Mouse (Mus musculus) hindbrain, embryonic 15.5 days (tissue): ENCODE results near the gene Bola1. TPM values are rescaled to one million over a fixed set of nuclear protein-coding genes. Genes with fewer than 3 reads are reported as not detected.
"Not testable (repeated sequence)": the region's sequence is repeated elsewhere in the genome, so short reads cannot be mapped to it uniquely, and the experiment has no call there.

Experiments
- ATAC-seq: fragments of 200-750 bp; cut with Nextera tagmentation; 2 replicates; pipeline ENCODE4 v1.8.0; 2017; ENCODE audit warnings: low read depth, moderate number of reproducible peaks, moderate TSS enrichment; ENCODE audit not compliant: low FRiP score
- H3K27ac ChIP-seq: fragments of 300-500 bp; sonication (generic); replicated peaks from 2 replicates; pipeline ENCODE4 v1.5.1; 2015; ENCODE audit warnings: mild to moderate bottlenecking, inconsistent platforms
- H3K27me3 ChIP-seq: fragments of 300-500 bp; sonication (generic); 2 replicates; pipeline ENCODE4 v1.6.1; 2015; ENCODE audit warnings: control low read depth, inconsistent platforms
- H3K36me3 ChIP-seq: fragments of 300-500 bp; sonication (generic); 2 replicates; pipeline ENCODE4 v1.6.1; 2015; ENCODE audit warnings: control low read depth, inconsistent platforms
- H3K4me1 ChIP-seq: fragments of 300-500 bp; sonication (generic); replicated peaks from 2 replicates; pipeline ENCODE4 v1.6.1; 2015; ENCODE audit warnings: control low read depth, inconsistent platforms
- H3K4me2 ChIP-seq: fragments of 300-500 bp; sonication (generic); 2 replicates; pipeline ENCODE4 v1.6.1; 2015; ENCODE audit warnings: moderate library complexity, mild to moderate bottlenecking, inconsistent platforms
- H3K4me3 ChIP-seq: fragments of 300-500 bp; sonication (generic); 2 replicates; pipeline ENCODE4 v1.5.1; 2015; ENCODE audit warnings: mild to moderate bottlenecking, inconsistent platforms
- H3K9ac ChIP-seq: fragments of 300-500 bp; sonication (generic); 2 replicates; pipeline ENCODE4 v1.6.1; 2015; ENCODE audit warnings: inconsistent platforms
- H3K9me3 ChIP-seq: fragments of 300-500 bp; sonication (generic); 2 replicates; pipeline ENCODE4 v1.6.1; 2016; ENCODE audit warnings: control low read depth, inconsistent platforms
- WGBS: fragments of 180-500 bp; shearing (Covaris S2); methylation state at CpG from one replicate; pipeline ENCODE4 v1.1.7; 2015; 5-methylcytosine and 5-hydroxymethylcytosine counted together
- polyA plus RNA-seq: library from polyadenylated mRNA; unstranded; fragments of >200 nt; fragmentation: Nextera tagmentation; extraction: Ambion mirVana; gene quantifications from 2 replicates; pipeline ENCODE4 v1.2.1, GENCODE M21; 2015

Gene Bola1
- polyA plus RNA-seq, 1 experiment from 2014 or later: 56.3 TPM

- H3K4me3 ChIP-seq: no peak overlapping the region
- no peaks in the 10 kb centered on the region for H3K9me3 ChIP-seq
- H3K27me3 ChIP-seq: no peaks in the 10 kb centered on the region
- no peak overlapping the region for H3K9ac ChIP-seq
- 22% methylated on average over 15 of the region's 15 CpGs for WGBS
- H3K4me2 ChIP-seq: no peak overlapping the region
- H3K36me3 ChIP-seq: no peaks in the 10 kb centered on the region
- no peak overlapping the region for H3K27ac ChIP-seq
- no peak for ATAC-seq
- no peaks in the 10 kb centered on the region for H3K4me1 ChIP-seq
Observed at GRCm38 (mm10) chr3:96209242-96209641, 10.3 kb downstream of the Bola1 start.

GRCm38 (mm10) chr3:96207819-96208218, 11.7 kb downstream of the Bola1 start:
- Histone ChIP-seq H3K4me3 (no peak overlapping the region), H3K27me3 (no peaks in the 10 kb centered on the region), H3K36me3 (no peaks in the 10 kb centered on the region), H3K4me1 (no peaks in the 10 kb centered on the region), H3K9ac (no peak overlapping the region), H3K27ac (no peak overlapping the region), H3K9me3 (no peaks in the 10 kb centered on the region), H3K4me2 (no peak overlapping the region)
- no peak for ATAC-seq
- 88% methylated on average over 3 of the region's 3 CpGs for WGBS

DNA sequence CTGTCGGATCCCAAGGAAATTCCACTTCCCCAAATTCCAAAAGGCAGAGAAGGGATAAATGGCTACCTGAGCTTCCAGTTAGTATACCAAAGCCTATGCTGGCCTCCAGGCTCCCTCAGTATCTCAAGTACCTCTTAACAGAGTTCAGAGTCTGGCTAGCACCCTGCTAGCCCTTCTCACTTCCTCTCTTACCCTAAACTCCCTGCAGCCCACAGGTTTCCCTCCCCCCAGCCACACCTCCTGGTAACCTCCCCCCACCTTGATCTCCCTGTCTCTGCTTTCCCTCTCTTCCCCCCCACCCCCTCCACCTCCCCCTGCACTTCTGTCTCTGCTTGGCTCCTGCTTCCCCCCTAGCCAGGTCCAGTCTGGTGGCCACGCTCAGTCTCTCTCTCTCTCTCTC, 19.8 kb downstream of the Bola1 start:
- peaks cover 16% of the 10 kb centered on the region for H3K4me1 ChIP-seq
- 64% methylated on average over 2 of the region's 2 CpGs for WGBS
- H3K27ac ChIP-seq: no peak overlapping the region
- H3K36me3 ChIP-seq: peaks cover 3% of the 10 kb centered on the region; the same call in 1 of the 2 replicates
- H3K4me3 ChIP-seq: no peak overlapping the region
- H3K9ac ChIP-seq: no peak overlapping the region
- ATAC-seq: no peak
- H3K27me3 ChIP-seq: peaks cover 3% of the 10 kb centered on the region; the same call in 1 of the 2 replicates
- H3K9me3 ChIP-seq: no peaks in the 10 kb centered on the region
- no peak overlapping the region for H3K4me2 ChIP-seq

DNA sequence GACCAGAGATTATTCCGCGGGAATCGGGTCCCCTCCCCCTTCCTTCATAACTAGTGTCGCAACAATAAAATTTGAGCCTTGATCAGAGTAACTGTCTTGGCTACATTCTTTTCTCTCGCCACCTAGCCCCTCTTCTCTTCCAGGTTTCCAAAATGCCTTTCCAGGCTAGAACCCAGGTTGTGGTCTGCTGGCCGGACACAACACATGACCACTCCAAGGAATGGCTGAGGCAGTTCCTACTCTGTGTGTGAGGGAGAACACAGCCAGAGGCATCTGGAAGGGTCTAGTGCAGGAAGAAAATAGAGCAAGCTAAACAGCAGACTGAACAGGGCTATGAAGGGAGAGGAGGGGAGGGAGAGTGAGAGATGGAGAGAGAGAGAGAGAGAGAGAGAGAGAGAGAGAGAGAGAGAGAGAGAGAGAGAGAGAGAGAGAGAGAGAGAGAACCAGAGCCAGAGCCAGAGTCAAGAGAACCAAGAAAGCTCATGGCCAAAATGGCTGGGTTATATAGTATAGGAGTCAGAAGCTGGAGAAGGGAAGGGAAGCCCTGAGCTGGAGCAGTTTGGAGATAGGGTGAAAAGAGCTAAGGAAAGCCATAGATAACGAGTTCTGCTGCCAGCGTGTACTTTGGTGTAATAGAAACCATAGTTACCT, 20.8 kb downstream of the Bola1 start:
- WGBS: 32% methylated on average over 8 of the region's 8 CpGs
- Histone ChIP-seq H3K4me2 (peak overlapping the region; percentile 96), H3K36me3 (peaks cover 14% of the 10 kb centered on the region), H3K4me1 (peaks cover 16% of the 10 kb centered on the region), H3K4me3 (peak overlapping the region; percentile 62; the same call in 1 of the 2 replicates)
- H3K9ac ChIP-seq, H3K27me3 ChIP-seq, H3K27ac ChIP-seq, ATAC-seq, H3K9me3 ChIP-seq: not testable (repeated sequence)

DNA sequence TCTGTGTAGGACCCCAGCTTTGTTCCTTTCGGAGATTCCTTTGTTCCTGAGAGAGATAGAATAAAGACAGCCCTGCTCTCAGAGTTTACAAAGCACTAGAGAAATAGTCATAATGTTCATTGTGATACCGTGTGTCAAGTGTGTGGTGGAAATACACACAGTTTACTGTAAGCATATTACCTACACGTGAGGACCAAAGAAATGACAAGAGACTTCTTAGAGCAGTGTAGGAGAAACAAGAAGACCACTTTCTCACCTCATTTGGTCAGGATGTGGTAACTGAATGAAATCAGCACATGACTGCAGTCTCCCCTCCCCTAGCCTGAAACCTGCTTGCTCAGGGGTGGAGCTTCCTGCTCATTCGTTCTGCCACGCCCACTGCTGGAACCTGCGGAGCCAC, 21.3 kb downstream of the Bola1 start:
- Histone ChIP-seq H3K9me3 (no peaks in the 10 kb centered on the region), H3K9ac (peak overlapping the region; percentile 34), H3K27me3 (peaks cover 3% of the 10 kb centered on the region; the same call in 1 of the 2 replicates), H3K36me3 (peaks cover 16% of the 10 kb centered on the region), H3K4me1 (peaks cover 16% of the 10 kb centered on the region), H3K4me2 (peak overlapping the region; percentile 96), H3K27ac (peak overlapping the region; percentile 95), H3K4me3 (peak overlapping the region; percentile 62)
- WGBS: 7% methylated on average over 6 of the region's 6 CpGs
- ATAC-seq: peak; percentile 20

GRCm38 (mm10) chr3:96197129-96197749, 22.3 kb downstream of the Bola1 start:
- ATAC-seq: peak; percentile 94
- Histone ChIP-seq H3K9me3 (no peaks in the 10 kb centered on the region), H3K27me3 (peaks cover 3% of the 10 kb centered on the region; the same call in 1 of the 2 replicates), H3K9ac (peak overlapping the region; percentile 83), H3K36me3 (peaks cover 25% of the 10 kb centered on the region), H3K4me1 (peaks cover 16% of the 10 kb centered on the region), H3K4me2 (peak overlapping the region; percentile 96), H3K4me3 (peak overlapping the region; percentile 62), H3K27ac (peak overlapping the region; percentile 95)
- whole genome bisulfite sequencing: under 1% methylated on average over 50 of the region's 50 CpGs

- Histone ChIP-seq H3K36me3 (peaks cover 31% of the 10 kb centered on the region), H3K4me1 (peaks cover 16% of the 10 kb centered on the region), H3K27me3 (peaks cover 3% of the 10 kb centered on the region; the same call in 1 of the 2 replicates), H3K4me2 (peak overlapping the region; percentile 96), H3K9me3 (no peaks in the 10 kb centered on the region), H3K9ac (peak overlapping the region; percentile 83), H3K4me3 (peak overlapping the region; percentile 62), H3K27ac (peak overlapping the region; percentile 95)
- WGBS: 17% methylated on average over 27 of the region's 27 CpGs
- ATAC-seq: peak; percentile 52
Observed at GRCm38 (mm10) chr3:96196437-96197128, 22.9 kb downstream of the Bola1 start.

DNA sequence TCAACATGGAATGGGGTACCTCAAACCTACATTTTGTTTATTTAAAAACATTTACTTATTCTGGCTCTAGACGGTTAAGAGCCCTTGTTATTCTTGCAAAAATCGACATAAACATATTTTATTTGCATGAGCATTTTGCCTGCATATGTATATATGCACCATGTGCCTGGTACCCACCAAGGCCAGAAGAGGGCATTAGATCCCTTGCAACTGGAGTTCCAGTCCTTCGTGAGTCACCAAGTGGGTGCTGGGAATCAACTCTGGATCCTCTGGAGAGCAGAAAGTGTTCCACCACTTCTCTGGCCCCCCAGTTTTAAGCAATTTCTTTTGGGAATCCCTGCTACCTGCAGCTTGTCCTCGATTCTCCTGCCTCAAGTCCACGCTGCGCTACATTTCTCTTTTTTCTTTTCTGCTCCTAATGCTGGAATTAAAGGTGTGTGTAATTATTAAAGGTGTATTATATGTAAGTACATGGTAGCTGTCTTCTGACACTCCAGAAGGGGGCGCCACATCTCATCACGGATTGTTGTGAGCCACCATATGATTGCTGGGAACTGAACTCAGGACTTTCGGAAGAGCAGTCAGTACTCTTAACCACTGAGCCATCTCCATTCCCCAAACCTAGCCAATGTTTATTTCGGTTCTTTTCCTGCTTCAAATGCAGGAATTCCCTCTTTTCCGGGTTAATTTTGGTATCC, 23.7 kb downstream of the Bola1 start:
- peak overlapping the region; percentile 96 for H3K4me2 ChIP-seq
- no peak for ATAC-seq
- WGBS: 94% methylated on average over 11 of the region's 11 CpGs
- H3K4me1 ChIP-seq: peaks cover 16% of the 10 kb centered on the region
- peak overlapping the region; percentile 95; the same call in 1 of the 2 replicates for H3K27ac ChIP-seq
- peak overlapping the region; percentile 83; the same call in 1 of the 2 replicates for H3K9ac ChIP-seq
- H3K27me3 ChIP-seq: peaks cover 3% of the 10 kb centered on the region; the same call in 1 of the 2 replicates
- H3K4me3 ChIP-seq: no peak overlapping the region
- peaks cover 40% of the 10 kb centered on the region for H3K36me3 ChIP-seq
- no peaks in the 10 kb centered on the region for H3K9me3 ChIP-seq

DNA sequence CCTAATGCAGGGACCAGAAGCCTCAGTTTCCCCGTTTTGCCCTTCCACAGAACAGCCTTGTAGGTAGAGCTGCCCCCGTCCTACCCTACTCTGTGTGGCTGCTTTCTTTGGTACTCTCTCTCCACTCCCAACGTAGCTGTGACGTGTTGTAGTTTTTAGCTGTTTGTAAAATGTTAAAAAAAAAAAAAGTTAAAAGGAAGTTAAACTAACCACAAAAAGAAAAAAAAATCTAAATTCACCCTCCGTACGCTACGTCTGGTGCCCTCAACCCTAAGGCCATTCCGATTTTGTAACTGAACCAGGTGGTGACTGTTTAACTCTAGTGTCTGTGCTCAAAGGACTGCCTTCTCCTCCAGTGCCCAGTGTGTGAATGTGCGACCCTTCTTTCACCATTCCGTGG, 24.5 kb downstream of the Bola1 start:
- H3K9ac ChIP-seq: no peak overlapping the region
- H3K27ac ChIP-seq: no peak overlapping the region
- peaks cover 3% of the 10 kb centered on the region; the same call in 1 of the 2 replicates for H3K27me3 ChIP-seq
- peaks cover 16% of the 10 kb centered on the region for H3K4me1 ChIP-seq
- 89% methylated on average over 10 of the region's 10 CpGs for WGBS
- no peak for ATAC-seq
- no peak overlapping the region for H3K4me3 ChIP-seq
- no peaks in the 10 kb centered on the region for H3K9me3 ChIP-seq
- no peak overlapping the region for H3K4me2 ChIP-seq
- H3K36me3 ChIP-seq: peaks cover 48% of the 10 kb centered on the region

DNA sequence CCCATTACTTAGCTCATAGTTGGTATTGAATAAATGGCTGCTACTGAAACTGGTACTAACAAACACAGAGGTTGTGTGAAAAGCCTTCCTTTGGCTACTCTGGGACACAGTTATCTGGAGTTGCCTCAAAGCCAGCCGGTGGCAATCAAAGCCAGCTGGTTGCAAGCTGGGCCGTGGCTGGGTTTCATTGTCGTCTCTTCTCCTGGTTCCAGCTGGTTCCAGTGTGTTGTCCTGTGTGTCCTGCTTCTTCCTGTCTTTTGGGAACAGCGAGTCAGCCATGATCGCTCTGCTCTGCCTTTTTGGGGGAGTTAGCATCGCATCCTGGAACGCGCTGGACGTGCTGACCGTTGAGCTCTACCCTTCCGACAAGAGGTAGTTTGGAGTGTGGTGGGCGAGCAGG, 26.5 kb downstream of the Bola1 start:
- 67% methylated on average over 12 of the region's 12 CpGs for WGBS
- H3K4me2 ChIP-seq: no peak overlapping the region

GRCm38 (mm10) chr3:96182382-96182776, 37.1 kb downstream of the Bola1 start:
- Histone ChIP-seq H3K4me3 (peak overlapping the region; percentile 83), H3K4me2 (peak overlapping the region; percentile 60), H3K4me1 (peaks cover 38% of the 10 kb centered on the region), H3K9ac (peak overlapping the region; percentile 85), H3K27me3 (no peaks in the 10 kb centered on the region), H3K27ac (peak overlapping the region; percentile 95), H3K9me3 (no peaks in the 10 kb centered on the region), H3K36me3 (peaks cover 24% of the 10 kb centered on the region)
- no peak for ATAC-seq
- WGBS: 39% methylated on average over 4 of the region's 4 CpGs

More for the DNA sequence above, 26.5 kb downstream of the Bola1 start:
- Histone ChIP-seq H3K9ac (no peak overlapping the region), H3K9me3 (no peaks in the 10 kb centered on the region), H3K4me1 (peaks cover 12% of the 10 kb centered on the region), H3K4me3 (no peak overlapping the region), H3K27ac (no peak overlapping the region), H3K27me3 (no peaks in the 10 kb centered on the region), H3K36me3 (peaks cover 62% of the 10 kb centered on the region)
- ATAC-seq: no peak
